Mouse (Mus musculus) neural tube, embryonic 10.5 days (tissue): ENCODE results near the gene Hdhd5.

Experiments
- DNase-seq: peaks from one replicate; pipeline ENCODE4 v3.0.0-alpha.2; 2017; ENCODE audit warnings: low spot score; ENCODE audit errors: extremely low spot score

The Hdhd5 gene

DNA sequence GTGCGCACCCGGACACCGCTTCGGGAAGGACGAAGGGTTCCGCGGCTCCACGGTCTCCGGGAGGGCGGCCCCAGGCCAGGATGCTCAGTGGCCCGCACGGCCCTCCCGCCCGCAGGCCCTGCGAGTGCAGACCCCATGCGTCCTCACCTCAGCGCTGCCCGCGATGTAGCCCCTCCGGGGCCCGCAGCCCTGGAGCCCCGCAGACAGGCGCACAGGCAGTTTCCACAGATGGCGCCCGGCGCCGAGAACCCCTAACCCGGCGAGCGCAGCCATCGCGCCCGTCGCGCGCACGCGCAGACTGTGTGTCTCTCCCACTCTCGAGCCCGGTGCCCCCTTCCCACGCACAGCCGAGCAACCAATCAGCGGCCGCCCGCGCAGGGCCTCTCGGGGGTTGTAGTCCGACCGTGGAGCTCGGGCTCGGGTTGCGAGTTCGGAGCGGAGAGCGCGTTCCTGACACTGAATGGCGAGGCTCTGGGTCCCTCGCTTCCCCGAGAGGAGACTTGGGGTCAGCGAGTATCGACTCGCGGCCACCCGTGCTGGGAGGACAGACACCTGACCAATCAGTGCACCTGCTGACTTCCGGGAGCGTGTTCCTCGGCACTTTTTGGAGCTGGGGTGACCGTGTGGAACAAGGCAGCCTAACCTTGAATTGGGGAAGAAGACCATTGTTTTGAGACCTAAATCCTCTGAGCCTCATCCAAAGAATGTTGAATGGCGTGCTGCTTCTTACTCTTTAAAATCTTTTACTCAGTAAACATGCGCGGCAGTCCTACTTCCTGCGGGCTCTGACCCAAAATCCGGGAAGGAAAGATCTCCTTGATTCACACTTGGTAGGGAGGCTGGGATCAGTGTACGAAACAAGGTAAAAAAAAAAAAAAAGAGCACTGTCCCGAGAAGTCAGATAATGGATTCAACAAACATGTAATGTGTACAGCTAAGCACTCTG is at the start of gene Hdhd5:
Gene Hdhd5 (minus strand): TSS at position 300 of the 946 bp plus-strand sequence.
- DNase-seq = peak; percentile 97

DNA sequence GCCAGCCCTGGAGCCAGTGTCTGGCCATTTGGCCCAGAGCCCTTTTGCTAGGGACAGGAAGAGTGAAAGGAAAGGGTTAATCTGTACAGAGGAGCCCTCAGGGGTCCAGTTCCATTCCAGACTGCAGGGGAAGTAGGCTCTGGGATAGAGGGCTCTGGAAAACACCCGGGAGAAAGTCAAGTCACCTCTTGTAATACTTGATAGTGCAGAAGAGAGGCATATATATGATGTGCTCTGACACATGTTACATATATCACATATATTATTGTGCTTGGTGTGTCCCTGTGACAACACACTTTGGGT is 49.5 kb upstream of the Hdhd5 start:
- DNase-seq = peak; percentile 53

DNA sequence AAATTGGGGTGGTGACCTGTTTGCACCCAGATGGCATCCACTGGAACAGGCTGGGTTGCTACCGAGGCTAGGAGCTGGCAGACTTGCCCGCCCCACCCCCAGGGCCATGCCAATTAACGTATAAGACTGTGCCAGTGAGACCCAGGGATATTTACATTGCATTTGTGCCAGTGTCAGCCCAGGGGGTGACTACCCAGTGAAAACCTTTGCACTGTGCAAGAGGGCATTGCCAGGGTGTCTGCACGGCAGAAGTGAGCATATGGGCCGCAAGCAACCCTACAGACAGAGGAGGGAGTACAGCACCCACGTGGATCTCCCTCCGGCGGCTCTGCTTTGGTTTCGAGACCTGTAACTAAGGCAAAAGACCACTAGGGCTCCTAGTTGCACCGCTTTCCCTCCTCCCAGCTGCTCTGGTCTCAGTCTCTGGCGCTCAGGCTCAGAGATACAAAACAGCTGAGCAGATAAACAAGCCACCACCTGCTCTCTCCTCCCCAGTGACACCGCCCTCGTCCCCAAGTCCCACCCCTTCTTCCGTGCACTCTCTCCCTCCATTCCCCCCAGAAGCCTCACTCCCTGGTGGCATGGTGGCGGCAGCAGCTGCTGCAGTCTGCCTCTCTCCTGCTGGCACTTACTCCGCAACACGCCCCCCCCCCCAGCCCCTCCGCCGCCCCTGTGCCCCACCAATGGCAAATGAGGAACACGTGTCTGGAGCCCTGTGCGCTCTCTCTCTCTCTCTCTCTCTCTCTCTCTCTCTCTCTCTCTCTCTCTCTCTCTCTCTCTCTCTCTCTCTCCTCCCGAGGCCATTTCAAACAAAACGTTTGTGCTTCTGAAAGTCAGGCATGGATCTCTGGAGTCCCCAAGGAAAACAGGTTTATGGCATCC is 49.0 kb upstream of the Hdhd5 start:
- peak; percentile 77 for DNase-seq

DNA sequence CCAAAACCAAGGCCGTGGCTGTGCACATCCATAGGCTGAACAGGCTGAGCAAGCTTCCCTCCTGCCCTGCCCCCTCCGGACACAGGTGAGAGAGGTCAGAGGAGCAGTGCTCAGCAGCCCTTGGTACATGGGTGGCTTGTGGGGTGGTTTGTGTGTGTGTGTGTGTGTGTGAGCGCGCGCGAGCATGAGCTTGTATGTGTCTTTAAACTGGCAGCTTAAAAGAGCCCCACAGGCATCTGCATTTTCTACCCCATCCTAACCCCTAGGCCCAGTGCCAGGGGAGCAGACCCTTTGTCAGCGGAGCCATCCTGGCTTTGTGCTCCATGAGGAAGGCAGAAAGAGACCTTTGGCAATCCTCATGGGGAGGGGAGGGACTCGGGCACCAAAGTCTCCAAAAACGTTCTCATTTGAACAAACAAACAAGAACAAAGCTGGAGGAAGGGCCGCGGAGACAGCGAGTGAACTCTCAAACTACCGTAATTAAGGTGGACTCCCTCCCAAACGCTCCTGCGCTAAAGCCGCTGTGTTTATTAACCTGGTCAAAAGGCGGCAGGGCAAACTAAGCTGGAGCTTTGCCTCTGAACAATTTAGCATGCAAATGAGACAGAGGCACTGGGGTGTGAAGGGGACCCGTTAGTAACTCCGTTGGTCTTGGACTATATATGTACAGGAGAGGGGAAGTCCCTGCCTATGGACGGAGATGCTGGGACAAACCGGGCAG is 48.2 kb upstream of the Hdhd5 start:
- DNase-seq = peak; percentile 40

DNA sequence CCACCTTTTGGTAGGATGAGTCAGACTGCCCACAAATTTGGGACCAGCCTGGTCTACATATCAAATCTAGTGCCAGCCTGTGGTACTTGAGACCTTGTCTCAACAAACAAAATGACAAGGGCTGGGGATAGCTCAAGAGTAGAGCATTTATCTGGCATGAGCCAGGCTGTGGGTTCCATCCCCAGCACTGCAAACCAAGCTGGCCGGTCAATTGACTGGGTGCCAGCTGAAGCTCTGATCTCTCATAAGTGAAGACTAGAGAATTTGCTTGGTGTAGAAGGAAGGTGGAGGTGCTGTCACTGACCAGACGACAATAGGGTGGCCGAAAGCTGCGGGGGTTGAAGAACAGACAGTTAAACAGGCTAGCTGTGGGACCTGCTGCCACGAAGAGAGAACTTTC is 47.4 kb upstream of the Hdhd5 start:
- DNase-seq = no peak

DNA sequence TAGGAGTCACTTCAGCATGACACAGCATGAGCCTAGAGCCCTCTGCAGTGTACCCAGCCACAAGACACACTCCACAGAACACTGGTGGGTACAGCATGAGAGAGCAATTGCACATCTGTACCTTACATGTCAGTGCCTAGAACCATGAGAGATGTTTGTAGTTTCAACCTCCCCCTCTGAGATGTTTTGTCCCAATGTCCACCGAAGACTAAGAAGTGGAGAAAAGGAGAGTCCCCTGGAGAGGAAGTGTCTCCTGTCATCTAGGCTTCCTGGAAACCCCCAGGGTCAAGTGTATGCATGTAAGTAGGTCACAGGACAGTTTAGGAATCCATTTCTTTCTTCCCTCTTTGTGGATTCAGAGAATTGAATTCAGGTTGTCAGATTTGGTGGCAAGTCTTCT is 41.3 kb upstream of the Hdhd5 start:
- no peak for DNase-seq

DNA sequence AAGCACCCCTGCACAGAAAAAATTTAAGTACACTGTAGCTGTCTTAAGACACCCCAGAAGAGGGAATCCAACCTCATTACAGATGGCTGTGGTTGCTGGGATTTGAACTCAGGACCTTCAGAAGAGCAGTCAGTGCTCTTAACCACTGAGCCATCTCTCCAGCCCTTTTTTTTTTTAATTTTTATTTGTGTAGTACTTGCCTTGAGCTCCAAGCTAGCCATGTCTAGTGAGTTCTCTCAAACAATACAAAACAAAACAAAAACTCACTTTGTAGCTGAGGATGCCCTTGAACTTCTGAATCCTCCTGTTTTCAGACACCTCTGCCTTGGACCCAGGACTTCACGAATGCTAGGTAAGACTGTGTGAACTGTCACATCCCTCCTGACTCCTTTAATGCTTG is 37.1 kb upstream of the Hdhd5 start:
- DNase-seq = no peak

DNA sequence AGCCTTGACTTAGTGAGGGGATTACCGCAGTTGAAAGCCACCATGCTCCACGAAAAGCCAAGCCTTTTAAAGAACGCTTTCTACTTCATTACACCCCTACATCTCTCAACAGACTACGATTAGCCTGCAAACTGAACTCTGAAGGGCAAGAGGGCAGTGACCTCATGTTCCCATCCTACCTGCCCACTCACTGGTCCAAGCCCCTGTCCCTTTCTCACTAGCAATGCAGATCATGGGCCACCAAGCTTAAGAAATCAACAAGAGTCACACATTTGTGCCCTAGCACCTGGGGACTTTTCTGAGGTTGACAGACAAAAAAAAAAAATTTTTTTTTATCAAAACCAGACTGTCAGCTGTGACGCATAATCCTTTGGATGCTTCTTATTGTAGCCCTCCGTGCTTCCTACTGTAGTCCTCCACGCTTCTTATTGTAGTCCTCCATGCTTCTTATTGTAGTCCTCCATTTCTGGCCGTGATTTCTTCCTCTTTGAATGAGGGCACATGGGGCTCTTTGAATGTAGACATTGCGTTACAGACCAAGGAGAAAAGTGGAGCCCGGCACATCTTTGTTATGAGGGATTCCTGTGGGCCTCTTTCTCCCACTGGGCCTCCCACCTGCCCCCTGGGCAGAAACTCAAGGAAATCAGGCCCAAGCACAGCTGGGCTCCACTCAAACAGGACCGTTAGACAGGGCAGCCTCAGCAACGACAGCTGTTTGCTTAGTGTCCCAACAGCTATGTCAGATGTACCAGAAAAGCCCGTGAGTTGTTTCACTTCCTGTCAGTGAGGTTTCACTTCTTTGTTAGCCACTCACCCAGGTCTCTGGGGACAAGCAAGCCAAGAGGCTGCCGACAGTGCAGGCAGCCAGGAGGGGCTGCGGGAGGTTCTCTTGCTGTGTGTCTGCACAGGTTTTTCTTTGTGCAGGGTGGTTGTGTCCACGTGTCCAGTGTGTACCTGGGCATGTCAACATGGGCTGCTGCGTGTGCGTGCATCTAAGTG is 36.1 kb upstream of the Hdhd5 start:
- no peak for DNase-seq

DNA sequence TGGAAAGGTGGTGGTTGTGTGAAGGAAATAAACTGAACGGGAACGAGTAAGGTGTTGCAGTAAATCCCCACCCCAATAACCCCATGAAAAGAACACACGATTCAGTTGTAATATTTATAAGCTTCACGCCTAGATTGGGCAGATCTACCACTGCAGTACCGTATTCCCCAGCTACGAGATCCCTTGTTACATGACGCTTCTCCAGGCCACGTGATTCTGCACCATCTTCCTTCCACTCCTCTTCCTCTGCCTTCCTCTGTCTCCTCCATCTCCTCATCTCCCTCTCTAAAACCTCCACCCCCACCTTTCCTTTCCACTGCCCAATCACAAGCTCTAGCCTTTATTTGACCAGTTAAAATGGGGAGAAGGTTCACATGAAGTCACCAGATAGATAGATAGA is 25.5 kb upstream of the Hdhd5 start:
- DNase-seq = no peak

DNA sequence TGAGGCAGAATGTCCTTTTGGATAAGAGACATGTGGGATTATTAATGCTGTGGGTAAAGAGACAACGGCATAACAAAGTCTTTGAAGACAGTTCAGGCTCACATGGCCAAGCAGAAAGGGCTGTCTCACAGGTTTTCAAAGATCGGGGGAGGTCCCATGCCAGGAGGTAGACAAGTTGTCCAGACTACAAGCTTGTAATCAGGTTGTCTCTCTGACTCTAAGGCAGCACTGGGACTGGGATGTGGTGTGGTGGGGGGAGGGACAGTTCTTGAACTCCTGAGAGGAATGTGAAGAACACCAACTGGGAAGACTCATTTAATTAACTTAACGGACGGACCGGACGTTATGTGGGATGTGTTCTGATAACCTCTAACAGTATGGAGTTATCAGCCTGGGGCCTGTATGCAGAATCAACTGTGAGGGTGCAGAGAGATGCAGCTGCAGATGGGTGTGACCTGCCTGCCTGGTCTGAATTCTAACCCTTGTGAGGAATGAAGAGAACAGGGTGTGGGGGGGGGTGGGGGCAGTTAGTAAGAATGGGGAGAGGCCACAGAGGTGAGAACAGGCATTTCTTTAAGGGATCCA is 25.0 kb upstream of the Hdhd5 start:
- no peak for DNase-seq

DNA sequence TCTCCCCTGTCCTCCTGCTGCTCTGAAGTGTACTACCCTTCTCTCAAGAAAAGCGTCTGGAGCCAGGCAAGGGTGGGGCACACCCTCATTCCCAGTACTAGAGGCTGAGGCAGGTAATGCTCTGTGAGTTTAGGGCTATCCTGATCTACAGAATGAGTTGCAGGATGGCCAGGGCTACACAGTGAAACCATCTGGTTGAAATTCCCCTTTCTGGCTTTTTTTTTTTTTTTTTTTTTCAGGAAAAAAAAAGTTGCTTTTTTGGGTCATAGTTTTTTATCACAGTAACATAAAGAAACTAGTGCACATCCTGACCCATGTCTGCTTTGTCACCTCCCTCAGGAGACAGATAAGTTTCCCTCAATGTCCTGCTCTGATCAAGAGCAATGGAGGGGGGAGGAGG is 24.0 kb upstream of the Hdhd5 start:
- DNase-seq = no peak

DNA sequence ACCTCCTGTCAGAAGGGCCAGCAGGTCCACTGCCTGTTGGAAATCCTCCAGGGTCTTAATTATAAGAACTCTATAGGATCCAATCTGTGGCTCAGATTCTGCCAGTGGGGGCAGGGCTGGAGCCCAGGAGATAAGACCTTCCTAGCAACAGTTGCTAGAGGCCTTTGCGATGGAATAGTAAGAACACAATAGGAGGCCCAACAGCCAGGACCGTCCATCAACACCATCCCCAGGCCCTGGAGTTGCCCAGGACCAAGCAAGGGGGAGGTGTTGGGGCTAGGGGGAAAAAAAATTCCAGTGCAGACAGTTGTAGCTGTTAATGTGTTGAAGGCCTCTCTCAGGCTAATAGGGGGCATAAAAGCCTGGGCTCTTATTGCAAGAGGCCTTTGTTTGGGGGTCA is 19.1 kb upstream of the Hdhd5 start:
- DNase-seq = peak; percentile 38

DNA sequence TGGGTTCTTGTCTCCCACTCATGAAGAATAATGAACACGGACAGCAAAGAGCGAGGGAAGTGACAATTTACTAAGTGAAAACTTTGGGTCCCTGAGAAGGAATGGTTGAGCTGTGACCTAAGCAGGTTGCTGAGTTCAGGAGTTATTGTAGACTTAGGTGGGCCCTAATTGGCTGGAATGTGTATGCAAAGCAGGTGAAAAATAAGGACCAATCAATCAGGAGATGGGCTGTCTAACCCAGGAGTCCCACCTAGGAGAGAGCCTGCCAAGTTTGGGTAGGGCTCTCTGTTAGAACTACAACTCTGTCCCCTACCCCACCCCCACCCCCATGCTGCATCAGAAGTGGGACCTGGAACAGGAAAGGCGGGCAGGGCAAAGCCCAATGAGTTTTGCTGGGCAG is 17.5 kb upstream of the Hdhd5 start:
- DNase-seq = no peak

DNA sequence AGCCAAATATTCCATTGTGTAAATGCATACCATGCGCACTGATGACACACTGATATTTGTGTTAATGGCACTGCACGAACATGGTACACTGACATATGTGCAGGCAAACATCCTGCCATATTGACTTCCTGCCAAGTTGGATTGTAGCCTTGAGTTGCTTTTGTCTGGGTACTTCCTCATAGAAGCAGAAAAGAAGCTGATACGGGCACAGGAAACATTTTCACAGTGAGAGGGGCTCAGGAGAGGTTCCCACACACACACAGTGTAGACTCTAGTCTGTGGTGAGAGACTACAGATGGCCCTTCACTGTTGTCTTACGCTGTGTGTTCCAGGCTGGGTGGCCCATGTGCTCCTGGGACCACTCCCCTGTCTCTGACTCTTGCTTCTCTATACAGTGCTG is 15.9 kb upstream of the Hdhd5 start:
- DNase-seq = no peak

DNA sequence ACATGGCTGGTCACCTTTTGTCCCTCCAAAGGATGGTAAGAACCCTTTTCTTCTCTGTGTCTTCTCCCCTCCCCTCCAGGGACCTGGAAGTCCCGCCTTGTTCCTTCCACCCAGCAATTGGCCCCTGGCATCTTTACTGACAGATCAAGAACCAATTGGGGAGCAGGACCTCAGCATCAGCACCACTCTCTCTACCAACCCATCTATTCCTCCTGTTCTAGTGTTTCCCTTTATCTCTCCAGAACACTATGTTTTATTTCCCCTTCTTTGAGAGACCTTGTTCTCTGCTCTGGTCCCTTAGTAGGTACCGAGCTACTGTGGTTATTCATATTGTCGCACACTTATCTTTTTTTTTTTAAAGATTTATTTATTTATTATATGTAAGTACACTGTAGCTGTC is 15.2 kb upstream of the Hdhd5 start:
- no peak for DNase-seq

DNA sequence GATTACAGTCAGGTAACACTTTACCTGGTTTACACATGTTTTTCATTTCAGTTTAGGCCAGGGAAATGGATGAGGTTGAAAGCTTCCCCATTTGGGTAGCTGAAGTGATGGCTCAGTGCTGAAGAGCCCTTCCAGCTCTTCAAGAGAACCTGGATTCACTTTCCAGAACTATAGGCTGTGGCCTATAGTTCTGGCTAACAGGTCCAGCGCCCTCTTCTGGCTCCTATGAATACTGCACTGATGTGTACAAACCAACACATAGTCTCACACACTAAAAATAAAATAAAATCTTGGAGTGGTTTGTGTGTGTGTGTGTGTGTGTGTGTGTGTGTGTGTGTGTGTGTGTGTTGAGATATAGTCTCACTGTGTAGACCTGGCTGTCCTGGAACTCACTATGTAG is 10.9 kb upstream of the Hdhd5 start:
- DNase-seq = no peak

DNA sequence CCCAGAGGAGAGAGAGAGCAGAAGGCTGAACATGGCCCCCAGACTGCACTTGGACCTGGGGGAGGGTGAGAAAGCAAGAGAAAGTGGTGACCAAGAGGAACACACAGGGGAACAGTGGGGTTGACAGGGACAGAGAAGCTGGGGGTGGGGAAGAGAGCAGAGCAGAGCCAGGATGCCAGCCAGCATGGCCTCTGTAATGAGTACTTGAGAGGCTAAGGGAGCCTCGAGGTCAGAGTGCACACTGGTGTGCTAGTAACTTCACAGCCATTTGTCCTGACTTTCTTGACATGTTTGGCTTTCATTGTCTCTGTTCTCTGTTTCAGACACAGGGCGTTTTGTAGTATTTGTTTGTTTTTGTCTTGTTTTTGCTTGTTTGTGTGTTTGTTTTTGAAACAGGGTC is 10.3 kb upstream of the Hdhd5 start:
- DNase-seq = no peak

DNA sequence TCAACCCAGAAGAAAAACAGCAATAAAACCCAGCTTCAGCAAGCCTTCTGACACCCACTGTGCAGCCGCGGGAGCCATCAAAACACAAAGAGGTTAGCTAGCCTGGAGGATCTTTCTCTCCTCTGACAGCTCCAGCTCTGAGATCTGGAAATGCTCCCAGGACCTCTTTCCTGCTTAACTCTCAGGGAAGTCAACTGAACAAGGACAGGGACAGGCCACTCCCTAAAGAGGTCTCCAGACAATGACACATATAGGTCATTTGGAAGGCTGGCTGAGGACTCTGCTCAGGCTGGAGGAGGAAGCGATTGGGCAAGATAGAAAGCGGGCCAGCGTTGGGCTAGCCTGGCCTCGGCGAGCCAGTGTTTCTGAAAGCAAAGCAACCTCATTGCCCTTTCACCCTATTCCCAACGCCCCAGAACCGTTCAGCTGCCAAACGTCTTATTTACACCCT is 8.7 kb upstream of the Hdhd5 start:
- no peak for DNase-seq

DNA sequence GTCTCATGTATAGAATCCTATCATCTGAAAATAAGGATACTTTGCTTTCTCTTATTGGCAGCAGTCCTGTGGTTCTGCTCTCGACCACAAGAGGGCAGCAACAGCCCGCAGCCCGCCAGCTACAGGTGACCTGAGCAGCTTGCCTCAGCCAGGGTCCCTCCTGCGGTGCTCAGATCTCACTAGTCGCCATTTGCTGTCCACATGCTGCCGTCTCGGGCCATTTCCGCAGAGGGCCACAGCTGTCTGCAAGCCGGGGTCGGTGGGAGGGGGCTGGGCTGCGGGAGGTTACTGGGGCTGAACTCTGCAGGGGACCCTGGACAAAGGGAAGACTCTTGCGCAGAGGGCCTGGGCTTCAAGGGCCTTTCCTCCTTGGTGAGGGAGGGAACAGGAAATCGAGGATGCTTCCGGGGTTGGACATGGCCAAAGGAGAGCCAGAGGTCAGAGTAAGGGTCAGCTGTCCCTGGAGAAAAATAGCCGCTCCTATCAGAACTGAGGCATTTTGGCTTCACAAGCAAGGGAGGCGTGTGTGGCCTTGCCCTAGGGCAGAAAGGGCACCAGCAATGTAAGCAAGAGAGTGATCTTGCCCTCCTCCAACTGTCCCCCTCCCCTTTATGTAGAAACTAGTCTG is 8.1 kb upstream of the Hdhd5 start:
- peak; percentile 97 for DNase-seq

DNA sequence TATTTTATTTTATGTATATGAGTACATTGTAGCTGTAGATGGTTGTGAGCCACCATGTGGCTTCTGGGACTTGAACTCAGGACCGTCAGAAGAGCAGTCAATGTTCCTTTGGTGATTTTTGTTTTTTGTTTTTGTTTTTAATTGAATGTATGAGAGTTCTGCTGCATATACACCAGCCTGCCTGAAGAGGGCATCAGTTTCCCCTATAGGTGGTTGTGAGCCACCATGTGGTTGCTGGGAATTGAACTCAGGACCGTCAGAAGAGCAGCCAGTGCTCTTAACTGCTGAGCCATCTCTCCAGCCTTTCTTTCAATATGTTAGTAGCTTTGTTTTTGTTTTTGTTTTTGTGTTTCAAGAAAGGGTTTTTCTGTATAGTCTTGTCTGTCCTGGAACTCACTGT is 5.2 kb upstream of the Hdhd5 start:
- DNase-seq = no peak
